Mouse (Mus musculus) stomach, postnatal 0 days (tissue): ENCODE data around the gene R3hdm2.

ENCODE experiments used
- CTCF ChIP-seq: IDR thresholded peaks from 2 replicates; pipeline ENCODE4 v1.5.1; 2016; ENCODE audit warnings: antibody characterized with exemption, low read depth, mild to moderate bottlenecking, moderate library complexity
- EP300 ChIP-seq: optimal IDR thresholded peaks from 2 replicates; pipeline ENCODE3; 2016; ENCODE audit warnings: antibody characterized with exemption

- TF ChIP-seq CTCF (no peak), EP300 (no peak)
Observed at GRCm38 (mm10) chr10:127335271-127335670, 44.9 kb upstream of the R3hdm2 start.
